Mouse (Mus musculus) MEL (cell line): Measurements from ENCODE around the gene Col4a2. TPM values are rescaled to one million over a fixed set of nuclear protein-coding genes. Genes with fewer than 3 reads are reported as not detected.

ENCODE experiments used
- DNase-seq: peaks from one replicate; pipeline ENCODE4 v3.0.0; 2011; ENCODE audit warnings: low read depth, low spot score
- H3K27ac ChIP-seq: 2 replicates; pipeline ENCODE4 v1.5.1; 2012; ENCODE audit warnings: low read depth, mild to moderate bottlenecking, control low read depth, low read length, moderate library complexity; ENCODE audit not compliant: control insufficient read depth
- H3K27me3 ChIP-seq, 2 experiments: fragments of 150-350 bp in 1 of 2; sonication (generic) in 1 of 2; 2 replicates each; pipeline ENCODE4 v1.6.1; 2012; ENCODE audit warnings: low read length in 2 of 2, mild to moderate bottlenecking in 2 of 2, improper control_type of control experiment in 1 of 2, moderate library complexity in 1 of 2; ENCODE audit not compliant: insufficient read depth in 2 of 2, control insufficient read depth in 1 of 2
- H3K36me3 ChIP-seq, 2 experiments: 2 replicates each; pipeline ENCODE4 v1.6.1; 2012 to 2014; ENCODE audit warnings: low read length in 2 of 2, improper control_type of control experiment in 1 of 2, inconsistent platforms in 1 of 2, mild to moderate bottlenecking in 1 of 2; ENCODE audit not compliant: insufficient read depth in 2 of 2, control insufficient read depth in 1 of 2
- H3K4me1 ChIP-seq, 2 experiments: fragments of 150-350 bp in 1 of 2; sonication (generic) in 1 of 2; 2 replicates each; pipeline ENCODE4 v1.6.1; 2012; ENCODE audit warnings: low read length in 2 of 2, improper control_type of control experiment in 1 of 2, mild to moderate bottlenecking in 1 of 2; ENCODE audit not compliant: insufficient read depth in 2 of 2, control insufficient read depth in 1 of 2
- H3K4me3 ChIP-seq, 2 experiments: fragments of 150-350 bp in 1 of 2; sonication (generic) in 1 of 2; 2 replicates each; pipeline ENCODE4 v1.5.1; 2012; ENCODE audit warnings: low read depth in 2 of 2, low read length in 2 of 2, mild to moderate bottlenecking in 2 of 2, moderate library complexity in 2 of 2, control low read depth in 1 of 2, improper control_type of control experiment in 1 of 2; ENCODE audit not compliant: control insufficient read depth in 1 of 2, insufficient read depth in 1 of 2
- H3K79me2 ChIP-seq: 2 replicates; pipeline ENCODE4 v1.6.1; 2012; ENCODE audit warnings: mild to moderate bottlenecking, low read length, moderate library complexity; ENCODE audit not compliant: control insufficient read depth, poor library complexity, insufficient read depth
- H3K9ac ChIP-seq: 2 replicates; pipeline ENCODE4 v1.6.1; 2012; ENCODE audit warnings: low read depth, mild to moderate bottlenecking, control low read depth, low read length, moderate library complexity; ENCODE audit not compliant: control insufficient read depth, poor library complexity, severe bottlenecking
- H3K9me3 ChIP-seq: fragments of 150-350 bp; sonication (generic); replicated peaks from 2 replicates; pipeline ENCODE4 v1.6.1; 2012; ENCODE audit warnings: mild to moderate bottlenecking, low read length, improper control_type of control experiment, moderate library complexity; ENCODE audit not compliant: insufficient read depth
- CHD2 ChIP-seq: IDR thresholded peaks from 2 replicates; pipeline ENCODE4 v1.6.1; 2011; ENCODE audit warnings: low read length, improper control_type of control experiment
- CTCF ChIP-seq, 3 experiments: IDR thresholded peaks in 2 of 3; conservative IDR thresholded peaks in 1 of 3; 2 replicates each; pipeline ENCODE4 v1.5.1; 2011 to 2012; ENCODE audit warnings: low read length in 3 of 3, low read depth in 2 of 3, mild to moderate bottlenecking in 2 of 3, improper control_type of control experiment in 1 of 3, inconsistent platforms in 1 of 3, mixed read lengths in 1 of 3, moderate library complexity in 1 of 3; ENCODE audit not compliant: control insufficient read depth in 1 of 3, insufficient read depth in 1 of 3, poor library complexity in 1 of 3, severe bottlenecking in 1 of 3
- E2F4 ChIP-seq: IDR thresholded peaks from 2 replicates; pipeline ENCODE4 v1.6.1; 2011; ENCODE audit warnings: low read depth, low read length, improper control_type of control experiment, borderline replicate concordance
- ELF1 ChIP-seq: IDR thresholded peaks from 2 replicates; pipeline ENCODE4 v1.6.1; 2014; ENCODE audit warnings: low read depth, mild to moderate bottlenecking, inconsistent platforms, low read length, improper control_type of control experiment, moderate library complexity
- ETS1 ChIP-seq: IDR thresholded peaks from 2 replicates; pipeline ENCODE4 v1.6.1; 2012; ENCODE audit warnings: low read depth, mild to moderate bottlenecking, inconsistent platforms, low read length, improper control_type of control experiment, moderate library complexity
- GABPA ChIP-seq: IDR thresholded peaks from 2 replicates; pipeline ENCODE4 v1.6.1; 2012; ENCODE audit warnings: low read depth, mild to moderate bottlenecking, inconsistent platforms, low read length, improper control_type of control experiment, moderate library complexity
- GATA1 ChIP-seq: IDR thresholded peaks from 2 replicates; pipeline ENCODE4 v1.6.1; 2011; ENCODE audit warnings: low read depth, low read length, improper control_type of control experiment
- HCFC1 ChIP-seq: IDR thresholded peaks from 2 replicates; pipeline ENCODE4 v1.6.1; 2012; ENCODE audit warnings: low read depth, mild to moderate bottlenecking, inconsistent platforms, low read length, improper control_type of control experiment, moderate library complexity
- KAT2A ChIP-seq: conservative IDR thresholded peaks from 2 replicates; pipeline ENCODE4 v1.6.1; 2012; ENCODE audit warnings: low read depth, low read length, improper control_type of control experiment, inconsistent platforms
- MAX ChIP-seq: IDR thresholded peaks from 2 replicates; pipeline ENCODE4 v1.6.1; 2011; ENCODE audit warnings: low read length, improper control_type of control experiment
- MAZ ChIP-seq: IDR thresholded peaks from 2 replicates; pipeline ENCODE4 v1.6.1; 2012; ENCODE audit warnings: low read depth, mild to moderate bottlenecking, inconsistent platforms, low read length, improper control_type of control experiment
- MYC ChIP-seq: IDR thresholded peaks from 2 replicates; pipeline ENCODE4 v1.6.1; 2011; ENCODE audit warnings: low read depth, mild to moderate bottlenecking, low read length, improper control_type of control experiment, moderate library complexity
- NELFE ChIP-seq: IDR thresholded peaks from 2 replicates; pipeline ENCODE4 v1.6.1; 2011; ENCODE audit warnings: low read depth, low read length, improper control_type of control experiment
- POLR2AphosphoS2 ChIP-seq: IDR thresholded peaks from 2 replicates; pipeline ENCODE4 v1.6.1; 2011; ENCODE audit warnings: low read length, improper control_type of control experiment
- RAD21 ChIP-seq: IDR thresholded peaks from 2 replicates; pipeline ENCODE4 v1.6.1; 2011; ENCODE audit warnings: mild to moderate bottlenecking, low read depth, low read length, improper control_type of control experiment
- TCF12 ChIP-seq: IDR thresholded peaks from 2 replicates; pipeline ENCODE4 v1.6.1; 2014; ENCODE audit warnings: low read depth, mild to moderate bottlenecking, inconsistent platforms, low read length, improper control_type of control experiment, moderate library complexity
- UBTF ChIP-seq: IDR thresholded peaks from 2 replicates; pipeline ENCODE4 v1.6.1; 2012; ENCODE audit warnings: low read depth, mild to moderate bottlenecking, inconsistent platforms, low read length, improper control_type of control experiment, moderate library complexity, borderline replicate concordance; ENCODE audit not compliant: insufficient read depth
- USF1 ChIP-seq: IDR thresholded peaks from 2 replicates; pipeline ENCODE4 v1.6.1; 2014; ENCODE audit warnings: low read depth, mild to moderate bottlenecking, inconsistent platforms, low read length, improper control_type of control experiment, moderate library complexity
- ZC3H11A ChIP-seq: IDR thresholded peaks from 2 replicates; pipeline ENCODE4 v1.6.1; 2012; ENCODE audit warnings: low read depth, mild to moderate bottlenecking, inconsistent platforms, low read length, improper control_type of control experiment
- ZNF384 ChIP-seq: IDR thresholded peaks from 2 replicates; pipeline ENCODE4 v1.6.1; 2012; ENCODE audit warnings: low read depth, mild to moderate bottlenecking, inconsistent platforms, low read length, improper control_type of control experiment
- polyA plus RNA-seq, 2 experiments: library from polyadenylated mRNA; stranded (reverse) in 1 of 2; unstranded in 1 of 2; fragments of >175 nt in 1 of 2; fragments of >200 nt in 1 of 2; gene quantifications; 2 replicates each; pipeline versions ENCODE4 v1.2.1 to v1.2.4; 2012; ENCODE audit warnings: low replicate concordance in 2 of 2, low read depth in 1 of 2; ENCODE audit not compliant: insufficient read length in 2 of 2, insufficient read depth in 1 of 2, missing spikeins in 1 of 2
- total RNA-seq: library from RNA; depleted of rRNA; stranded (reverse); fragments of 300-350 nt; gene quantifications from 2 replicates; pipeline ENCODE4 v1.2.3, GENCODE M21; 2012

Gene Col4a2
- total and polyA plus RNA-seq, 3 experiments, result 0.04 to 0.81 TPM; not detected in 1

DNA sequence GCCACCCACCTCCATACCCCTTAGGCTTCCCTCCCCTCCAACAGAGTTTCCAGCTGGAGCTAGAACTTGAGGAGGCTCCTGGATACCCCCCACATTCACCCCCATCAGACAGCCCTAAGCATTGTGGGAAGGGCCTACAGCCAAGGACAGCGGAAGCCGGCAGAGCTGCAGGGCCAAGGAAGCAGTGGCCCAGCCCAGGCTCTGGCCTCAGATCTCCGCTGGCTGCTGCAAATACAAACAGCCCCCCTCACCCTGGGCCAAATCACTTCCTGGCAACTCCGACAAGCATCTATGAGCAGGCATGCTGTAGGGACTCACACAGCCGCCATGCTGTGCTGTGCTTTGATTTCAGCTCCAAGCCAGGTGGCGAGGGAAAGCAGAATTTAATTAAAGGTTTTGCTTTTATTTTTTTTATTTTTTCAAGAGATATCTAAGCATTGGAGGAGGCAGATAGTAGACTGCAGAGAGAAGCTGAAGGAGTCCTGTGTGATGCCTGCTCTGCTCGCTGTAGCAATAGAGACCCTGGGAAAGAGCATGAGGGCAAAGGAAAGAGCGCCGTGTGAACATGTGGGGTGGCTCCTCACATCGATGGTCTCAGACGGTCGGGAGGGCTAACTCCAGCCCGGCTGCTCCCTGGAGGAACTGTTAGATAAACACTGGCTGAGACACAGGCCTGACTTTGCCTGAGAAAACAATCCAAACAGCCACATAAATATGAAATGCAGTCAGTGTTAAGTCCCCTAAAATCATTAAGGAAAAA is 93.3 kb downstream of the Col4a2 start:
- H3K9ac ChIP-seq, result no peak overlapping the region
- no peaks in the 10 kb centered on the region for H3K4me1 ChIP-seq
- H3K36me3 ChIP-seq, result no peaks in the 10 kb centered on the region
- peaks cover 0 to 1% of the 10 kb centered on the region in 2 experiments; a peak in 2 of 4 replicates for H3K27me3 ChIP-seq
- no peak overlapping the region for H3K4me3 ChIP-seq
- no peak for DNase-seq
- H3K9me3 ChIP-seq, result no peaks in the 10 kb centered on the region
- H3K79me2 ChIP-seq, result no peaks in the 10 kb centered on the region
- H3K27ac ChIP-seq, result no peak overlapping the region
- no peak for TF ChIP-seq ETS1
- TF ChIP-seq ZC3H11A, result no peak
- TF ChIP-seq ELF1, result no peak
- no peak for TF ChIP-seq ZNF384
- no peak for TF ChIP-seq KAT2A
- no peak for TF ChIP-seq MYC
- TF ChIP-seq E2F4, result no peak
- TF ChIP-seq HCFC1, result no peak
- no peak for TF ChIP-seq GABPA
- TF ChIP-seq, all 39 proteins: peak for 0

DNA sequence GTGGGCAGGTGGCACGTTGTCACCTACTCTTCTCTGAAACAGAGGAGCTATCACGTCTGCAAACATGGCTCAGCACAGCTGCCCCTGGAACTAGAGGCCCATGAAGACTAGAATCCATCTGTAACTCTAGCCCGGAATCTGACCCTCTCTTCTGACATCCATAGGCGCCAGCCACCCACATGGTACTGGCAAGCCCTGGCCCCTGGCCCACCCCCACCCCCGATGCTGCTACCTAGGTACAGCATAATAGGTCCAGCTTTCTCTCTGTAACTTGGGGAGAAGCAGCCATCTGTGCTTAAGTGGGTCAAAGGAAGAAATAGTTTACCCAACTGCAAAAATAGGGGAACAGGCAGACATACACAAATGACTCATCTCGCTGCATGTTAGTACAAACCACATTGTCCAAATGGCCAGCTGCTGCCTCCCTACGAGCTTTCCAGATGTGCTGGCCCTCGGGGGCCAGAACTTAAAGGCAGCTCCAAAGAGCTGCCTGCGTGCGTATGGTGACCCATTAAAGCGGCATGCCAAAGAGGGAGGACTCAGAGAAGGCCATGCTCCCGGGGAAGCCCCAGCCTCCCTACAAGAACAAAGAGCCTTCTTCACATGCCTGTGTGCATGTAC is 99.0 kb downstream of the Col4a2 start:
- Histone ChIP-seq H3K36me3 (no peaks in the 10 kb centered on the region), H3K4me1 (peaks cover 0 to 11% of the 10 kb centered on the region in 2 experiments; a peak in 2 of 4 replicates), H3K27ac (no peak overlapping the region)
- no peak for DNase-seq
- no peak for TF ChIP-seq RAD21
- TF ChIP-seq CHD2, result no peak
- TF ChIP-seq NELFE, result no peak
- no peak for TF ChIP-seq CTCF (IDR thresholded peaks at IDR 0.05 in 2 of 3, conservative IDR thresholded peaks at IDR 0.05 in 1 of 3; ENCODE audit: control insufficient read depth in 1 of 3, insufficient read depth in 1 of 3, low read depth in 2 of 3, low read length in 3 of 3, poor library complexity in 1 of 3, severe bottlenecking in 1 of 3)
- TF ChIP-seq POLR2AphosphoS2, result no peak
- TF ChIP-seq UBTF, result no peak
- TF ChIP-seq TCF12, result no peak
- TF ChIP-seq USF1, result no peak
- no peak for TF ChIP-seq E2F4
- no peak for TF ChIP-seq GATA1
- no peak for TF ChIP-seq MAX
- no peak for TF ChIP-seq MAZ
- TF ChIP-seq, all 39 proteins: peak for 0
- Histone ChIP-seq H3K9me3 (no peaks in the 10 kb centered on the region), H3K79me2 (no peaks in the 10 kb centered on the region), H3K27me3 (no peaks in the 10 kb centered on the region; a peak in 1 of 4 replicates), H3K4me3 (no peak overlapping the region), H3K9ac (no peak overlapping the region)
